Mouse (Mus musculus) gastrocnemius, postnatal 14 days (tissue): ENCODE results near the gene Eri2. TPM values are rescaled to one million over a fixed set of nuclear protein-coding genes. Genes with fewer than 3 reads are reported as not detected.

Experiments
- DNase-seq: peaks from one replicate; pipeline ENCODE4 v3.0.0; 2021; ENCODE audit warnings: mixed read lengths
- intact Hi-C: fragments of 180-260 bp; cut with DNase I; formaldehyde crosslinking; loops from one replicate; pipeline ENCODE4 v1.15.1; 2025; ENCODE audit warnings: low total_unique reads
- long read RNA-seq, 2 experiments: library from polyadenylated mRNA; stranded (forward); transcript quantifications; one replicate each; pipeline ENCODE4 v2.0.0; 2021
- total RNA-seq, 2 experiments: library from RNA; stranded (reverse); gene quantifications; 2 replicates each; pipeline ENCODE4 v1.2.3; 2021

The Eri2 gene
- total RNA-seq: 1 to 10 TPM; 2.0 to 2.1 TPM
- long read RNA-seq, experiment 1, partial matches to known transcripts: 0 of 2 reads
- long read RNA-seq, experiment 1, other reads (novel, unspliced or antisense): 0 of 2 reads
- long read RNA-seq, experiment 2, partial matches to known transcripts: 0 of 5 reads
- long read RNA-seq, experiment 2, other reads (novel, unspliced or antisense): 3 of 5 reads

- peak; percentile 88 for DNase-seq
Measured at GRCm38 (mm10) chr7:119793586-119794250, at the start of gene Eri2, which contains the start of gene Rexo5. TSS of gene Eri2 (minus strand) at chr7:119794058. TSS of gene Rexo5 (plus strand) at chr7:119794006.

GRCm38 (mm10) chr7:119841820-119842449, 48.1 kb upstream of the Eri2 start:
- DNase-seq: no peak
- intact Hi-C loops: no loop called here

More at GRCm38 (mm10) chr7:119793586-119794250, at the start of gene Eri2, which contains the start of gene Rexo5:
- intact Hi-C loops: no loop called here

GRCm38 (mm10) chr7:119835996-119836777, 42.3 kb upstream of the Eri2 start:
- intact Hi-C loops: no loop called here
- no peak for DNase-seq

GRCm38 (mm10) chr7:119835371-119835770, 41.5 kb upstream of the Eri2 start:
- intact Hi-C loops: no loop called here
- DNase-seq: no peak

GRCm38 (mm10) chr7:119808723-119809122, 14.9 kb upstream of the Eri2 start:
- DNase-seq: no peak
- intact Hi-C loops: no loop called here

GRCm38 (mm10) chr7:119807396-119807795, 13.5 kb upstream of the Eri2 start:
- intact Hi-C loops: no loop called here
- no peak for DNase-seq

- DNase-seq: no peak
- intact Hi-C loops: no loop called here
Measured at GRCm38 (mm10) chr7:119800991-119801390, 7.1 kb upstream of the Eri2 start.

- intact Hi-C loops: no loop called here
- no peak for DNase-seq
Measured at GRCm38 (mm10) chr7:119800488-119800887, 6.6 kb upstream of the Eri2 start.

- no peak for DNase-seq
- intact Hi-C loops: no loop called here
Measured at GRCm38 (mm10) chr7:119795311-119795710, 1.5 kb upstream of the Eri2 start.

GRCm38 (mm10) chr7:119794251-119794638, 387 bp upstream of the Eri2 start:
- intact Hi-C loops: no loop called here
- DNase-seq: no peak

GRCm38 (mm10) chr7:119789024-119789423, 4.8 kb downstream of the Eri2 start:
- intact Hi-C loops: no loop called here
- DNase-seq: no peak

- DNase-seq: no peak
- intact Hi-C loops: no loop called here
Measured at GRCm38 (mm10) chr7:119784908-119785307, 8.9 kb downstream of the Eri2 start.

GRCm38 (mm10) chr7:119783453-119783852, 10.4 kb downstream of the Eri2 start:
- intact Hi-C loops: no loop called here
- no peak for DNase-seq

GRCm38 (mm10) chr7:119769895-119770294, 24.0 kb downstream of the Eri2 start:
- no peak for DNase-seq
- intact Hi-C loops: no loop called here

GRCm38 (mm10) chr7:119766996-119767395, 26.9 kb downstream of the Eri2 start:
- intact Hi-C loops: no loop called here

GRCm38 (mm10) chr7:119764377-119764776, 29.5 kb downstream of the Eri2 start:
- intact Hi-C loops: no loop called here
- no peak for DNase-seq

More at GRCm38 (mm10) chr7:119766996-119767395, 26.9 kb downstream of the Eri2 start:
- no peak for DNase-seq

- no peak for DNase-seq
Measured at GRCm38 (mm10) chr7:119762166-119762697, 31.6 kb downstream of the Eri2 start.

GRCm38 (mm10) chr7:119760527-119760951, 33.3 kb downstream of the Eri2 start, which contains the start of gene Acsm3:
TSS of gene Acsm3 (plus strand) at chr7:119760923.
- intact Hi-C loops: no loop called here
- DNase-seq: no peak

More at GRCm38 (mm10) chr7:119762166-119762697, 31.6 kb downstream of the Eri2 start:
- intact Hi-C loops: no loop called here

GRCm38 (mm10) chr7:119753696-119754095, 40.2 kb downstream of the Eri2 start:
- DNase-seq: no peak
- intact Hi-C loops: no loop called here

GRCm38 (mm10) chr7:119749942-119750341, 43.9 kb downstream of the Eri2 start:
- DNase-seq: no peak
- intact Hi-C loops: no loop called here
